Mouse (Mus musculus) forebrain, embryonic 14.5 days (tissue): Measurements from ENCODE around the gene Ezh1. TPM values are rescaled to one million over a fixed set of nuclear protein-coding genes. Genes with fewer than 3 reads are reported as not detected.

Experiments
- ATAC-seq: fragments of 200-750 bp; cut with Nextera tagmentation; 2 replicates; pipeline ENCODE4 v1.8.0; 2017; ENCODE audit warnings: mild to moderate bottlenecking, moderate library complexity
- DNase-seq: peaks from one replicate; pipeline ENCODE4 v3.0.0-alpha.2; 2015; ENCODE audit warnings: low spot score
- H3K27ac ChIP-seq: fragments of 300-500 bp; sonication (generic); 2 replicates; pipeline ENCODE4 v1.5.1; 2014; ENCODE audit warnings: low read depth, mild to moderate bottlenecking, control low read depth, low read length, moderate library complexity
- H3K27me3 ChIP-seq: fragments of 300-500 bp; sonication (generic); replicated peaks from 2 replicates; pipeline ENCODE4 v1.6.1; 2014; ENCODE audit warnings: low read length, control low read depth, mixed read lengths; ENCODE audit not compliant: control insufficient read depth, insufficient read depth
- H3K36me3 ChIP-seq: fragments of 300-500 bp; sonication (generic); 2 replicates; pipeline ENCODE4 v1.6.1; 2014; ENCODE audit warnings: low read length, control low read depth; ENCODE audit not compliant: control insufficient read depth, insufficient read depth
- H3K4me1 ChIP-seq: fragments of 300-500 bp; sonication (generic); 2 replicates; pipeline ENCODE4 v1.6.1; 2014; ENCODE audit warnings: antibody characterized with exemption, low read length, control low read depth; ENCODE audit not compliant: control insufficient read depth, insufficient read depth
- H3K4me2 ChIP-seq: fragments of 300-500 bp; sonication (generic); 2 replicates; pipeline ENCODE4 v1.6.1; 2014; ENCODE audit warnings: mild to moderate bottlenecking, control low read depth, low read length
- H3K4me3 ChIP-seq: fragments of 300-500 bp; sonication (generic); 2 replicates; pipeline ENCODE4 v1.5.1; 2014; ENCODE audit warnings: low read depth, low read length, control low read depth
- H3K9ac ChIP-seq: fragments of 300-500 bp; sonication (generic); 2 replicates; pipeline ENCODE4 v1.6.1; 2014; ENCODE audit warnings: mild to moderate bottlenecking, low read length, control low read depth, moderate library complexity
- H3K9me3 ChIP-seq: fragments of 300-500 bp; sonication (generic); replicated peaks from 2 replicates; pipeline ENCODE4 v1.6.1; 2016; ENCODE audit warnings: low read length, control low read depth, mixed read lengths; ENCODE audit not compliant: control insufficient read depth
- WGBS: fragments of 180-500 bp; shearing (Covaris S2); extraction: QIAGEN DNeasy Blood & Tissue Kit; methylation state at CpG from one replicate; pipeline ENCODE4 v1.1.7; 2014; 5-methylcytosine and 5-hydroxymethylcytosine counted together
- polyA plus RNA-seq: library from polyadenylated mRNA; unstranded; fragments of >200 nt; fragmentation: Nextera tagmentation; extraction: Ambion mirVana; gene quantifications from 2 replicates; pipeline ENCODE4 v1.2.1, GENCODE M21; 2014

Gene Ezh1
- polyA plus RNA-seq, 1 experiment from 2014 or later: 16.1 TPM

DNA sequence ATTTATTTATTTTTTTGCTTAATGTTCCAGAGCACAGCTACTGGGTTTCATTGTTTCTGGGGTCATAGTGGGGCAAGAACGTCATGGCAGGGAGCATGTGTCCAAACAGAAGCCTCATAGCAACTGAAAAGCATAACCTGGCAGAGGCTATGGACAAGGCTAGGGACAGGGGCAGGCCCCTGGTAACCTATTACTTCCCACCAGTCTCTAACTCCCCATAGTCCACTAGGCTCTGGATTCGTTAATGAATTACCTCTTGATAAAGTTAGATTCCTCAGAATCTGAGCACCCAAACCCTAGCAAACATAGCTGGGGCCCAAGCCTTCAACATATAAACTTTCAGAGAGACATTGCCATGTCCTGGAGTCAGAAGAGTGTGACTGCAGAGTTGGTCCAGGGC, 24.8 kb upstream of the Ezh1 start:
- 69% methylated on average over 2 of the region's 2 CpGs for WGBS
- DNase-seq (no peak), ATAC-seq (no peak)
- Histone ChIP-seq H3K27ac (no peak overlapping the region), H3K9ac (no peak overlapping the region), H3K36me3 (no peaks in the 10 kb centered on the region), H3K4me1 (peaks cover 6% of the 10 kb centered on the region; the same call in 1 of the 2 replicates), H3K9me3 (no peaks in the 10 kb centered on the region), H3K4me2 (no peak overlapping the region), H3K27me3 (peaks cover 17% of the 10 kb centered on the region), H3K4me3 (no peak overlapping the region)

DNA sequence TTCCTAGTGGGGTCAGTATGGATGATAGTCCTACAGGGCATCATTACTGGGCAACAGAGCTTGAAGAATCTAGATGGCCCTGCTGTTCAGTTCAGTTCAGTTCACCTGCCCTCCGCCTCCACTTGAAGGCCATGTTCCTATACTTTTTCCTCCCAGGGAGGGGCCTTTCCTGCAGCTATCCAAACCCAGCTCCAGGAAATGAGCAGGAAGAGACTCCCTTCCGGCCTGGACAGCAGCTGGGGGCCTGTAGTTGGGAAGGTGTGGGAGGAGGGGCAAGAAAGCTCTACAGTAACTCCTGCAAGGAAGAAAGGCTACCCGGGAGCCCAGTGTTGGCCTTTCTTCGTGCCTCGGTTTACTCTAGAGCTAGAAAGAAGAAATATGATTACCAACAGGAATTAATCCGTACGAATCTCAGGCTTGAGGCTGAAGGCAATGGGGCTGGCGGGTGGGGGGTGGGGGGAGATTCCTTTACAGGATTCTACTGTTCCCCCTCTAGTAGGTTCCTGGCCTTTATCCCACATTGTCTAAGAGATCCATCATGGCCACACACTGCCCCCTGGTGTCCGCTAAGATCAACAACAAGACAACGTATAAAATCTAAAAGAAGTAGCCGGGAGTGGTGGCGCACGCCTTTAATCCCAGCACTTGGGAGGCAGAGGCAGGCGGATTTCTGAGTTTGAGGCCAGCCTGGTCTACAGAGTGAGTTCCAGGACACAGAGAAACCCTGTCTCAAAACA, 22.2 kb upstream of the Ezh1 start:
- Histone ChIP-seq H3K4me1 (no peaks in the 10 kb centered on the region), H3K9me3 (no peaks in the 10 kb centered on the region), H3K9ac (no peak overlapping the region), H3K4me3 (no peak overlapping the region), H3K36me3 (no peaks in the 10 kb centered on the region), H3K4me2 (no peak overlapping the region), H3K27me3 (peaks cover 36% of the 10 kb centered on the region), H3K27ac (no peak overlapping the region)
- 40% methylated on average over 14 of the region's 14 CpGs for WGBS
- ATAC-seq (no peak), DNase-seq (peak; percentile 70)

DNA sequence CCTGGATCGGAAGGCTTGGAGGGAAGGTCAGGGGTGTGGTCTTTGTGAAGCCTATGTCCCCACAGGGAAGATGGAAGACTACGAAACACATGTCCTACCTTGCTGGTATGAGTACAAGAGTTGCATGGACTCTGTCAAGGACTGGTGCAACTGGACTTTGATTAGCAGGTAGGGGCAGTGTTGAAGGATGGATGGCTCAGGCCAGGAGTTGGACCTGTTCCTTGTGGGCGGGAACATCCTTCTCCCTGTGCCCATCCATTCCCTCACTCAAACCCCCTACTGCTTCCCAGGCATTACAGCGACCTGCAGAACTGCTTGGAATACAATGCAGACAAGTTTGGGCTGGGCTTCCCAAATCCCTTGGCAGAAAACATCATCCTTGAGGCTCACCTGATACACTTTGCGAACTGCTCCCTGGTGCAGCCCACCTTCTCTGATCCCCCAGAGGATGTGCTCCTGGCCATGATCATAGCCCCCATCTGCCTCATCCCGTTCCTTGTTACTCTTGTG, 21.3 kb upstream of the Ezh1 start:
- no peak overlapping the region for H3K4me3 ChIP-seq
- no peaks in the 10 kb centered on the region for H3K36me3 ChIP-seq
- H3K9me3 ChIP-seq: no peaks in the 10 kb centered on the region
- no peak overlapping the region for H3K4me2 ChIP-seq
- peaks cover 36% of the 10 kb centered on the region for H3K27me3 ChIP-seq
- no peak overlapping the region for H3K9ac ChIP-seq
- ATAC-seq: no peak
- H3K27ac ChIP-seq: no peak overlapping the region
- DNase-seq: no peak
- 80% methylated on average over 6 of the region's 6 CpGs for WGBS
- no peaks in the 10 kb centered on the region for H3K4me1 ChIP-seq

DNA sequence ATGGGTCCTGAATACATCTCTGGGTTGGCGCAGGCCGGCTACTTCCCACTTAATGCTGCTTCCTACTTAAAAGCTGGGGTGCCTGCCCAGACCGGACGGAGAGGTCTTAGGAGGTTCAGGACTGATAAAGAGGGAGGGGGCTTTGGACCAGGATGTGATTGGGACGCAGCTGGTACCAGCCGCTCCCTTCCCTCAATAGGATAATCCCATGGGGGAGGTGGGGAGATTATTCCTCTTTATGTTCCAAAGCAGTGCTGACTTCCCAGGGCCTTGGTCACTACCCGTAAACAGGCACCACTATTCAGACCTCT, 20.4 kb upstream of the Ezh1 start:
- Histone ChIP-seq H3K27me3 (peaks cover 36% of the 10 kb centered on the region), H3K36me3 (no peaks in the 10 kb centered on the region), H3K4me3 (peak overlapping the region; percentile 51), H3K4me1 (no peaks in the 10 kb centered on the region), H3K9ac (peak overlapping the region; percentile 68), H3K4me2 (peak overlapping the region; percentile 90), H3K9me3 (no peaks in the 10 kb centered on the region), H3K27ac (peak overlapping the region; percentile 33; the same call in 1 of the 2 replicates)
- 5% methylated on average over 7 of the region's 7 CpGs for WGBS
- DNase-seq: no peak
- ATAC-seq: no peak

DNA sequence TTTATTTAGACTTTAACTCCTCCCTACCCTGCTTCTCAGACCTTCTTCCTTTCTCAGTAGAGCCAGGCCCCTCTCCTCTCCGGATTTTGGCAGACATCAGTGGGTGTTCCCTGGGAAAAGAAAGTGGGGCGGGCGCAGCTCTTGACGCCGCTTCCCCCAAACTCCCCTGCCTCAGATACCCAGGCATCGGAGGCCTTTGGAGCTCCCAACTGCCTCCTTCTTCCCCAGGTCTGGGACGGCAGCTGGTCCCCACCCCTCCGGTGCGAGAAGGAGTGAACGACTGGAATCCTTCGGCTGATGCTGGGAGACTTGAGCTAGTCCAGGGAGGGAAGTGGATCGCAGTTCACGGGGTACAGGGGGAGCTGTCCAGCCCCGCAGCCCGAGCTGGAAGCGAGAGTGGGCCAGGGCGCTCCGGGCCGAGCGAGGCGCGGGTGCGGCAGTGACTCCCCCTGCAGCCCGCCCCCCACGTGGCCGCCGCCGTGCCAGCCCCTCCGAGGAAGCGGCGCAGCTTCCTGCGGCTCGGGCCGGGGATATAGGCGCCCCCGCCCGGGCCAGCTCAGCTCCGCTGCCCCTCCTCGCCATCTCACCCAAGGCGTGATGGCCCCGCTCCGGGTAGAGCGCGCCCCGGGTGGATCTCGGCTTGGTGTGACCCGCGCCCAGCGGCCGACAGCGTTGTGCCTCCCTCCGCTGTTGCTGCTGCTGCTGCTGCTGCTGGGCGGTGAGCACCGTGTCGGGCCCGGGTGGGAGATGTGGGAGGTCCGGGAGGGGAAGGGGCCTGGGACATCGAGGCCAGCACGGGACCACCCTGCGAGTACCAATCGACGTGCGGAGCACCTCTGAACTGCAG, 19.8 kb upstream of the Ezh1 start, which contains the start of gene Ramp2:
Gene Ramp2 (plus strand): TSS at position 174 of the 847 bp plus-strand sequence.
- no peaks in the 10 kb centered on the region for H3K9me3 ChIP-seq
- peaks cover 36% of the 10 kb centered on the region for H3K27me3 ChIP-seq
- DNase-seq (no peak), ATAC-seq (peak; percentile 73)
- peak within 1 kb of the TSS; percentile 51 for H3K4me3 ChIP-seq
- H3K4me1 ChIP-seq: no peaks in the 10 kb centered on the region
- under 1% methylated on average over 61 of the region's 63 CpGs for WGBS
- H3K36me3 ChIP-seq: no peaks in the 10 kb centered on the region
- H3K4me2 ChIP-seq: peak within 1 kb of the TSS; percentile 90
- peak within 1 kb of the TSS; percentile 33; the same call in 1 of the 2 replicates for H3K27ac ChIP-seq
- H3K9ac ChIP-seq: peak within 1 kb of the TSS; percentile 68

DNA sequence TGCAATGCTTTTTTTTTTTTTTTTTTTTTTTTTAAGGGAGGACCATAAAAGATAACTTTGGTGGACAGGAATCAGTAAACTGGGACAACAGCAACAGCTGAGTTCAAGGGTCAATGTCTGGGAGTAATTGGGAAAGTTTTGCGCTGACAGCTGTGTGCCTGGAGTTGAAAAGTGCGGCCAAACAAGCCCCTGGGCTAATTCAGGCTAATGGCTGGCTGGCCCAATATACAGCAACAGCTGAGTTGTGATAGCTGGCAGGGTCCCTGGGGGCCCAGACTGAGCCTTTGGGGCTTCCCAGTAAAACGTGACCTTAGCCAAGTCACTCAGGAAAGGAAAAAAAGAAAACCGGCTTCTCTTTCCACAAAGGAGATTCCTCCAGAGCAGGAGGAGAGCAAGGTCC, 18.8 kb upstream of the Ezh1 start:
- H3K36me3 ChIP-seq: no peaks in the 10 kb centered on the region
- 58% methylated on average over 4 of the region's 4 CpGs for WGBS
- DNase-seq: no peak
- no peak overlapping the region for H3K4me3 ChIP-seq
- H3K4me1 ChIP-seq: no peaks in the 10 kb centered on the region
- no peaks in the 10 kb centered on the region for H3K9me3 ChIP-seq
- no peak overlapping the region for H3K9ac ChIP-seq
- no peak overlapping the region for H3K4me2 ChIP-seq
- H3K27ac ChIP-seq: no peak overlapping the region
- ATAC-seq: no peak
- peaks cover 36% of the 10 kb centered on the region for H3K27me3 ChIP-seq

DNA sequence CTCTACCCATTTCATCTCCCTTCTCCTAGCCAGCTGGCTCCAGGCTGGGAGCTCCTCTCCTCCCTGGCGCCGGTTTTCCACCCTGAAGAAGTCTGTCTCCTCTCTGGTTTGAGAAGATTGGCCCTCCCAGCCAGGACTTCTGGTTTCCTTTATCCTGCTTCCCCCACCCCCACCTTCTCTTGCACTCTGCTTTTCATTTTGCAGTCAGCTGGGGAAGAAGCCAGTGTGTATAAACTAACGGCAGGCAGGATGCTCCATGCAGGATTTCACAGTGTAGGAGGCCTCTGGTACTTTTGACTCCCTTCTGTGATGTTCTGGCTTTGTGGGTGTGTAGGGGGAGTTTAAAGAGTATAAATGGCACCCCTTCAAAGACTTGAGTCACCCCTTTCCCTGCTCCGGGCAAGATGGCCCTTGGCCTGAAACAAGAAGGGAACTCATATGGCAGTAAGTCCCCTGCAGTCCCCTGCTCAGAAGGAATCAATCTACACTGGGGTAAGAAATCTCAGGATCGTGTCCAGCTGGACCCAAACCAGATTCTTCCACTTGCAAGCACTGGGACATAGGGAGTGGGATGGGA, 11.9 kb upstream of the Ezh1 start:
- H3K27ac ChIP-seq: no peak overlapping the region
- ATAC-seq (no peak), DNase-seq (no peak)
- no peaks in the 10 kb centered on the region for H3K4me1 ChIP-seq
- H3K27me3 ChIP-seq: no peaks in the 10 kb centered on the region
- 58% methylated on average over 5 of the region's 5 CpGs for WGBS
- H3K4me2 ChIP-seq: no peak overlapping the region
- H3K36me3 ChIP-seq: no peaks in the 10 kb centered on the region
- H3K9me3 ChIP-seq: no peaks in the 10 kb centered on the region
- no peak overlapping the region for H3K4me3 ChIP-seq
- no peak overlapping the region; the same call in 1 of the 2 replicates for H3K9ac ChIP-seq

DNA sequence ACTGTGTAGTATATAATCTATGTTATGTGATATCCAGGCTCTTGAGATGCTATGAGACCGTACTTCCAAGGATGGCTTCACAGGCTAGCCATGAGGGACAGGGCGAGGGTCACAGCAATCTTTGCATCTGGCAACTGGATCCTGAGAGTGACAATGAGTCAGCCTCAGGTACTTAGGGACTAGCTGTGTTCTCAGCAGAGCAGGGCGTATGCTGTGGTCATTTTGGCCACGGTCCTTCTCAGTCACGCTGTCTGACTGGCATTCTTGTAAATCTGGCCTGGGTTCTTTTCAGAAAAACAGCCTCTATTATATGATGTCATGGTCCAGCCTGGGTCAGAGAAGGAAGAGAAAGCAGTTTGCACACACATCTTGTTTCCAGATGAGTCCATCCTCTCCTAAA, 10.5 kb upstream of the Ezh1 start:
- no peak overlapping the region for H3K9ac ChIP-seq
- H3K36me3 ChIP-seq: no peaks in the 10 kb centered on the region
- H3K4me3 ChIP-seq: no peak overlapping the region
- DNase-seq: no peak
- H3K4me2 ChIP-seq: no peak overlapping the region
- 96% methylated on average over 5 of the region's 5 CpGs for WGBS
- H3K27ac ChIP-seq: no peak overlapping the region
- H3K27me3 ChIP-seq: no peaks in the 10 kb centered on the region
- ATAC-seq: no peak
- no peaks in the 10 kb centered on the region for H3K4me1 ChIP-seq
- H3K9me3 ChIP-seq: no peaks in the 10 kb centered on the region
